Mouse (Mus musculus) ES-Bruce4 (cell line): ENCODE data around the gene 0610037L13Rik.

Source experiments
- CTCF ChIP-seq: IDR thresholded peaks from one replicate; pipeline ENCODE4 v1.8.1; 2011; ENCODE audit warnings: low read depth, low read length
- EP300 ChIP-seq: IDR thresholded peaks from 2 replicates; pipeline ENCODE4 v1.6.1; 2011; ENCODE audit warnings: low read depth, low read length; ENCODE audit not compliant: insufficient read depth
- POLR2A ChIP-seq: IDR thresholded peaks from one replicate; pipeline ENCODE4 v1.8.1; 2011; ENCODE audit warnings: low read length; ENCODE audit not compliant: insufficient read depth

- TF ChIP-seq POLR2A (no peak), CTCF (no peak), EP300 (no peak)
Observed at GRCm38 (mm10) chr4:107910020-107910419, 20.4 kb downstream of the 0610037L13Rik start.
